Mouse (Mus musculus) E14TG2a.4 (cell line): ENCODE results near the gene Svop.

Source experiments
- CTCF ChIP-seq: conservative IDR thresholded peaks from 2 replicates; pipeline ENCODE4 v1.5.1; 2014; ENCODE audit warnings: low read length
- NANOG ChIP-seq: IDR thresholded peaks from 2 replicates; pipeline ENCODE4 v1.6.1; 2014; ENCODE audit warnings: borderline replicate concordance, low read length, mixed read lengths
- POU5F1 ChIP-seq: IDR thresholded peaks from 2 replicates; pipeline ENCODE4 v1.6.1; 2014; ENCODE audit warnings: low read length, borderline replicate concordance

- TF ChIP-seq CTCF (no peak), POU5F1 (no peak), NANOG (no peak)
These were observed 41.5 kb upstream of the Svop start for GRCm38 (mm10) chr5:114132841-114133240.
